Mouse (Mus musculus): ENCODE measurements at regions not wholly inside any gene's neighbourhood (a gene's known extent, or its start where the extent isn't known, plus 50 kb on each side); places are given as distances from the start of the nearest gene placed in this dataset.

- Histone ChIP-seq H3K4me1 (ENCODE audit: insufficient read depth, low read length) (no peaks in the 10 kb centered on the region), H3K4me2 (ENCODE audit: low read depth, low read length) (no peak overlapping the region), H3K36me3 (ENCODE audit: insufficient read depth, low read length) (no peaks in the 10 kb centered on the region), H3K27me3 (ENCODE audit: insufficient read depth, low read length) (no peaks in the 10 kb centered on the region), H3K27ac (peak overlapping the region; percentile 32; the same call in 1 of the 2 replicates), H3K4me3 (ENCODE audit: low read length) (no peak overlapping the region), H3K9ac (replicated peaks; ENCODE audit: low read length) (no peak overlapping the region), H3K9me3 (ENCODE audit: low read length) (no peaks in the 10 kb centered on the region)
- 70% methylated on average over 7 of the region's 7 CpGs for whole genome bisulfite sequencing
- ATAC-seq (peak; percentile 56; the same call in 1 of the 2 replicates), DNase-seq (ENCODE audit: low spot score) (peak; percentile 27)
- TF ChIP-seq CTCF (IDR thresholded peaks at IDR 0.05; ENCODE audit: low read depth): no peak
These were observed 98.0 kb upstream of the Bod1l start for GRCm38 (mm10) chr5:41942131-41942530.

- no peaks in the 10 kb centered on the region for H3K9me3 ChIP-seq (ENCODE audit: low read length)
- no peaks in the 10 kb centered on the region for H3K36me3 ChIP-seq (ENCODE audit: insufficient read depth, low read length)
- H3K9ac ChIP-seq (replicated peaks; ENCODE audit: low read length): no peak overlapping the region
- TF ChIP-seq CTCF (IDR thresholded peaks at IDR 0.05; ENCODE audit: low read depth): no peak
- no peak overlapping the region for H3K4me3 ChIP-seq (ENCODE audit: low read length)
- H3K27me3 ChIP-seq (ENCODE audit: insufficient read depth, low read length): no peaks in the 10 kb centered on the region
- WGBS: 90% methylated on average over 1 of the region's 1 CpGs
- ATAC-seq: no peak
- H3K4me2 ChIP-seq (ENCODE audit: low read depth, low read length): no peak overlapping the region
- H3K4me1 ChIP-seq (ENCODE audit: insufficient read depth, low read length): no peaks in the 10 kb centered on the region
- H3K27ac ChIP-seq: no peak overlapping the region
- DNase-seq (ENCODE audit: low spot score): no peak
These were observed 97.1 kb upstream of the Bod1l start for GRCm38 (mm10) chr5:41941216-41941615.

- H3K27me3 ChIP-seq (ENCODE audit: insufficient read depth, low read length): no peaks in the 10 kb centered on the region
- 32% methylated on average over 4 of the region's 4 CpGs for WGBS
- TF ChIP-seq CTCF (IDR thresholded peaks at IDR 0.05; ENCODE audit: low read depth): no peak
- H3K9me3 ChIP-seq (ENCODE audit: low read length): no peaks in the 10 kb centered on the region
- H3K9ac ChIP-seq (replicated peaks; ENCODE audit: low read length): no peak overlapping the region
- DNase-seq (ENCODE audit: low spot score) (peak; percentile 21), ATAC-seq (no peak)
- no peak overlapping the region for H3K27ac ChIP-seq
- no peaks in the 10 kb centered on the region for H3K4me1 ChIP-seq (ENCODE audit: insufficient read depth, low read length)
- H3K4me3 ChIP-seq (ENCODE audit: low read length): no peak overlapping the region
- H3K4me2 ChIP-seq (ENCODE audit: low read depth, low read length): no peak overlapping the region
- H3K36me3 ChIP-seq (ENCODE audit: insufficient read depth, low read length): no peaks in the 10 kb centered on the region
These were observed 95.6 kb upstream of the Bod1l start for GRCm38 (mm10) chr5:41939736-41940135.

- no peak overlapping the region for H3K27ac ChIP-seq
- no peak overlapping the region for H3K9ac ChIP-seq (replicated peaks; ENCODE audit: low read length)
- peak; percentile 65 for DNase-seq (ENCODE audit: low spot score)
- no peak for TF ChIP-seq CTCF (IDR thresholded peaks at IDR 0.05; ENCODE audit: low read depth)
- H3K27me3 ChIP-seq (ENCODE audit: insufficient read depth, low read length): no peaks in the 10 kb centered on the region
- 57% methylated on average over 5 of the region's 5 CpGs for WGBS
- H3K9me3 ChIP-seq (ENCODE audit: low read length): no peaks in the 10 kb centered on the region
- H3K4me1 ChIP-seq (ENCODE audit: insufficient read depth, low read length): no peaks in the 10 kb centered on the region
- peak; percentile 58 for ATAC-seq
- H3K4me3 ChIP-seq (ENCODE audit: low read length): no peak overlapping the region
- no peaks in the 10 kb centered on the region for H3K36me3 ChIP-seq (ENCODE audit: insufficient read depth, low read length)
- H3K4me2 ChIP-seq (ENCODE audit: low read depth, low read length): no peak overlapping the region
These were observed 65.9 kb upstream of the Bod1l start for GRCm38 (mm10) chr5:41910053-41910452.

GRCm38 (mm10) chr5:41907749-41908148 is 63.6 kb upstream of the Bod1l start:
- DNase-seq (ENCODE audit: low spot score) (no peak), ATAC-seq (no peak)
- H3K4me3 ChIP-seq (ENCODE audit: low read length): no peak overlapping the region
- WGBS: 59% methylated on average over 1 of the region's 1 CpGs
- H3K27ac ChIP-seq: no peak overlapping the region
- no peaks in the 10 kb centered on the region for H3K9me3 ChIP-seq (ENCODE audit: low read length)
- H3K4me1 ChIP-seq (ENCODE audit: insufficient read depth, low read length): no peaks in the 10 kb centered on the region
- H3K36me3 ChIP-seq (ENCODE audit: insufficient read depth, low read length): no peaks in the 10 kb centered on the region
- no peak overlapping the region for H3K4me2 ChIP-seq (ENCODE audit: low read depth, low read length)
- no peaks in the 10 kb centered on the region for H3K27me3 ChIP-seq (ENCODE audit: insufficient read depth, low read length)
- no peak for TF ChIP-seq CTCF (IDR thresholded peaks at IDR 0.05; ENCODE audit: low read depth)
- no peak overlapping the region for H3K9ac ChIP-seq (replicated peaks; ENCODE audit: low read length)

- no peak overlapping the region for H3K9ac ChIP-seq (replicated peaks; ENCODE audit: low read length)
- no peak overlapping the region for H3K4me3 ChIP-seq (ENCODE audit: low read length)
- TF ChIP-seq CTCF (IDR thresholded peaks at IDR 0.05; ENCODE audit: low read depth): no peak
- 68% methylated on average over 1 of the region's 1 CpGs for WGBS
- H3K9me3 ChIP-seq (ENCODE audit: low read length): no peaks in the 10 kb centered on the region
- H3K4me2 ChIP-seq (ENCODE audit: low read depth, low read length): no peak overlapping the region
- no peak for DNase-seq (ENCODE audit: low spot score)
- no peak for ATAC-seq
- H3K36me3 ChIP-seq (ENCODE audit: insufficient read depth, low read length): no peaks in the 10 kb centered on the region
- H3K27ac ChIP-seq: no peak overlapping the region
- no peaks in the 10 kb centered on the region for H3K27me3 ChIP-seq (ENCODE audit: insufficient read depth, low read length)
- no peaks in the 10 kb centered on the region for H3K4me1 ChIP-seq (ENCODE audit: insufficient read depth, low read length)
These were observed 60.4 kb upstream of the Bod1l start for GRCm38 (mm10) chr5:41904512-41904911.

- DNase-seq (ENCODE audit: low spot score): no peak
- H3K4me3 ChIP-seq (ENCODE audit: low read length): no peak overlapping the region
- no peak overlapping the region for H3K27ac ChIP-seq
- no peak for ATAC-seq
- no peak overlapping the region for H3K9ac ChIP-seq (replicated peaks; ENCODE audit: low read length)
- no peaks in the 10 kb centered on the region for H3K36me3 ChIP-seq (ENCODE audit: insufficient read depth, low read length)
- no peak for TF ChIP-seq CTCF (IDR thresholded peaks at IDR 0.05; ENCODE audit: low read depth)
- 72% methylated on average over 2 of the region's 2 CpGs for WGBS
- H3K27me3 ChIP-seq (ENCODE audit: insufficient read depth, low read length): no peaks in the 10 kb centered on the region
- no peaks in the 10 kb centered on the region for H3K9me3 ChIP-seq (ENCODE audit: low read length)
- no peaks in the 10 kb centered on the region for H3K4me1 ChIP-seq (ENCODE audit: insufficient read depth, low read length)
- no peak overlapping the region for H3K4me2 ChIP-seq (ENCODE audit: low read depth, low read length)
These were observed 55.1 kb upstream of the Bod1l start for GRCm38 (mm10) chr5:41899237-41899636.
